Mouse (Mus musculus) hindbrain, embryonic 13.5 days (tissue): ENCODE data around the gene Copg1. TPM values are rescaled to one million over a fixed set of nuclear protein-coding genes. Genes with fewer than 3 reads are reported as not detected.

Experiments
- ATAC-seq: fragments of 200-750 bp; cut with Nextera tagmentation; 2 replicates; pipeline ENCODE4 v1.8.0; 2017; ENCODE audit warnings: moderate TSS enrichment; ENCODE audit not compliant: low FRiP score
- H3K27ac ChIP-seq: fragments of 300-500 bp; sonication (generic); 2 replicates; pipeline ENCODE4 v1.5.1; 2015; ENCODE audit warnings: inconsistent platforms, mild to moderate bottlenecking, moderate library complexity
- H3K27me3 ChIP-seq: fragments of 300-500 bp; sonication (generic); 2 replicates; pipeline ENCODE4 v1.6.1; 2015; ENCODE audit warnings: mild to moderate bottlenecking, inconsistent platforms
- H3K36me3 ChIP-seq: fragments of 300-500 bp; sonication (generic); 2 replicates; pipeline ENCODE4 v1.6.1; 2015; ENCODE audit warnings: mild to moderate bottlenecking, inconsistent platforms
- H3K4me1 ChIP-seq: fragments of 300-500 bp; sonication (generic); replicated peaks from 2 replicates; pipeline ENCODE4 v1.6.1; 2015; ENCODE audit warnings: inconsistent platforms
- H3K4me2 ChIP-seq: fragments of 300-500 bp; sonication (generic); 2 replicates; pipeline ENCODE4 v1.6.1; 2015; ENCODE audit warnings: inconsistent platforms, mild to moderate bottlenecking, moderate library complexity
- H3K4me3 ChIP-seq: fragments of 300-500 bp; sonication (generic); 2 replicates; pipeline ENCODE4 v1.5.1; 2015; ENCODE audit warnings: mild to moderate bottlenecking, inconsistent platforms
- H3K9ac ChIP-seq: fragments of 300-500 bp; sonication (generic); 2 replicates; pipeline ENCODE4 v1.6.1; 2015; ENCODE audit warnings: mild to moderate bottlenecking, inconsistent platforms
- H3K9me3 ChIP-seq: fragments of 300-500 bp; sonication (generic); 2 replicates; pipeline ENCODE4 v1.6.1; 2016; ENCODE audit warnings: inconsistent platforms
- WGBS: fragments of 180-500 bp; shearing (Covaris S2); methylation state at CpG from one replicate; pipeline ENCODE4 v1.1.7; 2015; 5-methylcytosine and 5-hydroxymethylcytosine counted together
- polyA plus RNA-seq: library from polyadenylated mRNA; unstranded; fragments of >200 nt; fragmentation: Nextera tagmentation; extraction: Ambion mirVana; gene quantifications from 2 replicates; pipeline ENCODE4 v1.2.1, GENCODE M21; 2015

Copg1 gene
- polyA plus RNA-seq, 1 experiment from 2014 or later: 165 TPM

- Histone ChIP-seq H3K4me2 (no peak overlapping the region), H3K4me3 (no peak overlapping the region), H3K4me1 (peaks cover 13% of the 10 kb centered on the region), H3K9me3 (no peaks in the 10 kb centered on the region), H3K27me3 (0 out of 2 replicates have a peak, but pooled peaks cover 3% of the 10 kb centered on the region), H3K9ac (no peak overlapping the region), H3K27ac (no peak overlapping the region), H3K36me3 (no peaks in the 10 kb centered on the region)
- ATAC-seq: no peak
- 88% methylated on average over 4 of the region's 4 CpGs for WGBS
Measured at GRCm38 (mm10) chr6:87853446-87853845, 34.2 kb upstream of the Copg1 start.

- Histone ChIP-seq H3K9me3 (no peaks in the 10 kb centered on the region), H3K36me3 (no peaks in the 10 kb centered on the region), H3K27ac (no peak overlapping the region), H3K4me3 (no peak overlapping the region), H3K4me1 (no peaks in the 10 kb centered on the region), H3K9ac (no peak overlapping the region), H3K27me3 (0 out of 2 replicates have a peak, but pooled peaks cover 3% of the 10 kb centered on the region), H3K4me2 (no peak overlapping the region)
- ATAC-seq: no peak
- 76% methylated on average over 1 of the region's 1 CpGs for WGBS
Measured at GRCm38 (mm10) chr6:87857071-87857470, 30.5 kb upstream of the Copg1 start.

DNA sequence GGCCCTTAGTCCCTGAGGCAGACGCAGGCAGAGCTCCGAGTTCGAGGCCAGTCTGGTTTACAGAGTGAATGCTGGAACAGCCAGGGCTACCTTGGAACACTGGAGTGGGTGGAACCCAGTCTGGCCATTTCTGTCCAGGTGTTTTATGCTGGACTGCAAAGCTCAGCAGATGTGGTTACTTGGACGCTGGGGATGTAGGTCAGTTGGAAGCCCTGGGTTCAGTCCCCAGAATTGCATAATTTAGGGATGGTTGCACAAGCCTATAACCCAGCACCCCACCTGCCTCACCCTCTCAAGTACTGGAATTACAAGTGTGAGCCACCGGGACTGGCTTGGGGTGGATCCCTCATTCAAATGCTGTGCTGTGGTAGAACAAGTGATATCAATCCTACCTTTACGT, 21.4 kb upstream of the Copg1 start:
- WGBS: 86% methylated on average over 6 of the region's 6 CpGs
- no peak for ATAC-seq
- no peaks in the 10 kb centered on the region for H3K27me3 ChIP-seq

GRCm38 (mm10) chr6:87867256-87867655, 20.4 kb upstream of the Copg1 start:
- Histone ChIP-seq H3K4me1 (no peaks in the 10 kb centered on the region), H3K9me3 (no peaks in the 10 kb centered on the region), H3K9ac (no peak overlapping the region), H3K27me3 (no peaks in the 10 kb centered on the region), H3K4me3 (no peak overlapping the region), H3K27ac (no peak overlapping the region), H3K36me3 (no peaks in the 10 kb centered on the region), H3K4me2 (no peak overlapping the region)
- WGBS: 80% methylated on average over 2 of the region's 2 CpGs
- no peak for ATAC-seq

More for the DNA sequence above, 21.4 kb upstream of the Copg1 start:
- Histone ChIP-seq H3K4me2 (no peak overlapping the region), H3K9me3 (no peaks in the 10 kb centered on the region), H3K9ac (no peak overlapping the region), H3K36me3 (no peaks in the 10 kb centered on the region), H3K4me1 (no peaks in the 10 kb centered on the region), H3K27ac (no peak overlapping the region), H3K4me3 (no peak overlapping the region)

GRCm38 (mm10) chr6:87868871-87869506, 18.6 kb upstream of the Copg1 start:
- no peaks in the 10 kb centered on the region for H3K36me3 ChIP-seq
- no peak overlapping the region for H3K27ac ChIP-seq
- no peak overlapping the region for H3K4me2 ChIP-seq
- WGBS: 83% methylated on average over 9 of the region's 9 CpGs
- H3K4me3 ChIP-seq: no peak overlapping the region
- no peak for ATAC-seq
- H3K9me3 ChIP-seq: no peaks in the 10 kb centered on the region
- no peak overlapping the region for H3K9ac ChIP-seq
- H3K4me1 ChIP-seq: no peaks in the 10 kb centered on the region
- no peaks in the 10 kb centered on the region for H3K27me3 ChIP-seq

DNA sequence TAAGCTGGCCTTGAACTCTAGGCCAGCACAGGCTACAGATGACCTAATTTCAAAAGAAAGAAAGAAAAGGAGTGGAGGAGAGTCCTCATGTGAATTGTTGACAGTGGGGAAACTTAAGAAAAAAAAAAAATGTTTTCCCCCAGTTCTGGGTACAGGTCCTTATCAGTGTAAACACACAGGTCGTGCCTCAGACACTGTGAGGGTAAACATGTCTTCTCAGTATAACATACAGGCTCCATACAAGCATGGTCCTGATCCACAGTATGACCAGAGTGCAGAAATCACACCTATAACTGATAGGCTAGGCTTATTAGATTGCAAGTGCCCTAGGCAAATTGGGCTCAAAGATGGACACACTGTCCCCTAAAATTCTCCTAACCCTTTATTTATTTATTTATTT, 17.2 kb upstream of the Copg1 start:
- no peak overlapping the region for H3K9ac ChIP-seq
- H3K27me3 ChIP-seq: no peaks in the 10 kb centered on the region
- 84% methylated on average over 1 of the region's 1 CpGs for WGBS
- no peak overlapping the region for H3K27ac ChIP-seq
- no peaks in the 10 kb centered on the region for H3K36me3 ChIP-seq
- H3K9me3 ChIP-seq: 0 out of 2 replicates have a peak, but pooled peaks cover 3% of the 10 kb centered on the region
- no peak overlapping the region for H3K4me3 ChIP-seq
- no peak overlapping the region for H3K4me2 ChIP-seq
- H3K4me1 ChIP-seq: no peaks in the 10 kb centered on the region
- no peak for ATAC-seq

GRCm38 (mm10) chr6:87871240-87871639, 16.4 kb upstream of the Copg1 start:
- Histone ChIP-seq H3K36me3 (no peaks in the 10 kb centered on the region), H3K27ac (no peak overlapping the region), H3K4me3 (no peak overlapping the region), H3K27me3 (no peaks in the 10 kb centered on the region), H3K9ac (no peak overlapping the region), H3K4me2 (no peak overlapping the region), H3K9me3 (0 out of 2 replicates have a peak, but pooled peaks cover 3% of the 10 kb centered on the region), H3K4me1 (no peaks in the 10 kb centered on the region)
- WGBS: 89% methylated on average over 7 of the region's 7 CpGs
- no peak for ATAC-seq

GRCm38 (mm10) chr6:87873104-87873503, 14.5 kb upstream of the Copg1 start:
- Histone ChIP-seq H3K27me3 (no peaks in the 10 kb centered on the region), H3K27ac (no peak overlapping the region), H3K9me3 (0 out of 2 replicates have a peak, but pooled peaks cover 3% of the 10 kb centered on the region), H3K36me3 (no peaks in the 10 kb centered on the region), H3K4me2 (no peak overlapping the region), H3K9ac (no peak overlapping the region), H3K4me3 (no peak overlapping the region), H3K4me1 (no peaks in the 10 kb centered on the region)
- no peak for ATAC-seq
- WGBS: 76% methylated on average over 1 of the region's 1 CpGs

DNA sequence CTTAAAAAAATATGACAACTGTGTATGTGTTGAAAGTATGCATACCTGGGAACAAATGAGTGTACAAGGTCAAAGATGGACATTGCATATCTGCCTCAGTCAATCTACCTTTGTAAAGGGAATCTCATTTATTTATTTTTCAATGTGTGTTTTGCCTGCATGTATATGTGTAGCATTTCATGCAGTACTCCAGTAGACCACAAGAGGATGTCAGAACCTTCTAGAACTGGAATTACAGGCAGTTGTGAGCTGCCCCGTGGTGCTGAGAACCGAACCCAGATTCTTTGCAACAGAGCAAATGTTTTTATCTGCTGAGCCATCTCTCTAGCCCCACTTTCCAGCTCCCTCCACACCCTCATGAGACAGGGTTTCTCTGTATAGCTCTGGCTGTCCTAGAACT, 13.7 kb upstream of the Copg1 start:
- Histone ChIP-seq H3K27ac (no peak overlapping the region), H3K27me3 (no peaks in the 10 kb centered on the region), H3K9me3 (0 out of 2 replicates have a peak, but pooled peaks cover 3% of the 10 kb centered on the region), H3K36me3 (no peaks in the 10 kb centered on the region), H3K4me1 (no peaks in the 10 kb centered on the region), H3K4me2 (no peak overlapping the region), H3K9ac (no peak overlapping the region), H3K4me3 (no peak overlapping the region)
- 89% methylated on average over 2 of the region's 2 CpGs for WGBS
- ATAC-seq: no peak

GRCm38 (mm10) chr6:87875083-87875482, 12.5 kb upstream of the Copg1 start:
- Histone ChIP-seq H3K27ac (no peak overlapping the region), H3K4me1 (no peaks in the 10 kb centered on the region), H3K9me3 (0 out of 2 replicates have a peak, but pooled peaks cover 3% of the 10 kb centered on the region), H3K4me2 (no peak overlapping the region), H3K36me3 (no peaks in the 10 kb centered on the region), H3K9ac (no peak overlapping the region), H3K27me3 (no peaks in the 10 kb centered on the region), H3K4me3 (no peak overlapping the region)
- ATAC-seq: no peak
- WGBS: 92% methylated on average over 1 of the region's 1 CpGs

GRCm38 (mm10) chr6:87875562-87875961, 12.1 kb upstream of the Copg1 start:
- no peak for ATAC-seq
- Histone ChIP-seq H3K4me2 (no peak overlapping the region), H3K9me3 (0 out of 2 replicates have a peak, but pooled peaks cover 3% of the 10 kb centered on the region), H3K27me3 (no peaks in the 10 kb centered on the region), H3K4me3 (no peak overlapping the region), H3K36me3 (no peaks in the 10 kb centered on the region), H3K4me1 (no peaks in the 10 kb centered on the region), H3K27ac (no peak overlapping the region), H3K9ac (no peak overlapping the region)
- 88% methylated on average over 7 of the region's 7 CpGs for WGBS

DNA sequence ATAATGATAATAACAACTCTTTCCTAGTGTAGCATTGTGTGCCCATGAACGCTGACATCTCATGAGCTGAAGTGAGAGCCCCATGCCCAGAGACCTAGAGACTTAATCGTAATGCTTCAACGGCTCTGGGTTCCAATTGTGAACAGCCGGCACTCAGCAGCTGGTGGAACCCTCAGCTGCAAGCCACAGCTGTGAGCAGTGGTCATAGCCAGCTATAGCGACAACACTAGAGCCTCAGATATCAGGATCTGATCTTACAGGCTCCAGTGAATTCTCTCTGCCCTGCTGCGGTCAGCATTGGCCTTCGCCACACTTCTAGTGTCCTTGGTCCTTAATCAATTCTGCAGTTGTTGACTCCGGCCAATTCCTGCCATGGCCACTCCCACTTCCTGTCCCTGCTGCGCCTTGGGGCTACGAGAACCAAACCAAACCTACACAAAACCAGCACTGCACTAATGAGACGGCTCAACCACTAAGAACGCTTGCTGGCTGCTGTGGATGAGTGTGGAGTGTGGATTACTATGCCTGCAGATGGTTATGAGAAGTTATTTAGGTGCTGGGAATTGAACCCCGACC, 11.5 kb upstream of the Copg1 start:
- ATAC-seq: no peak
- Histone ChIP-seq H3K36me3 (no peaks in the 10 kb centered on the region), H3K27me3 (no peaks in the 10 kb centered on the region), H3K4me1 (no peaks in the 10 kb centered on the region), H3K4me2 (no peak overlapping the region), H3K9ac (no peak overlapping the region), H3K27ac (no peak overlapping the region), H3K4me3 (no peak overlapping the region), H3K9me3 (0 out of 2 replicates have a peak, but pooled peaks cover 3% of the 10 kb centered on the region)
- WGBS: 83% methylated on average over 13 of the region's 13 CpGs

- Histone ChIP-seq H3K27ac (no peak overlapping the region), H3K36me3 (no peaks in the 10 kb centered on the region), H3K27me3 (no peaks in the 10 kb centered on the region), H3K9ac (no peak overlapping the region), H3K4me3 (no peak overlapping the region), H3K4me2 (no peak overlapping the region), H3K4me1 (no peaks in the 10 kb centered on the region), H3K9me3 (0 out of 2 replicates have a peak, but pooled peaks cover 3% of the 10 kb centered on the region)
- WGBS: 51% methylated on average over 4 of the region's 4 CpGs
- no peak for ATAC-seq
Measured at GRCm38 (mm10) chr6:87879010-87879409, 8.6 kb upstream of the Copg1 start.
